Comparison of ENCODE assay signal across 15 mouse cellular contexts in the genomic region with DNA sequence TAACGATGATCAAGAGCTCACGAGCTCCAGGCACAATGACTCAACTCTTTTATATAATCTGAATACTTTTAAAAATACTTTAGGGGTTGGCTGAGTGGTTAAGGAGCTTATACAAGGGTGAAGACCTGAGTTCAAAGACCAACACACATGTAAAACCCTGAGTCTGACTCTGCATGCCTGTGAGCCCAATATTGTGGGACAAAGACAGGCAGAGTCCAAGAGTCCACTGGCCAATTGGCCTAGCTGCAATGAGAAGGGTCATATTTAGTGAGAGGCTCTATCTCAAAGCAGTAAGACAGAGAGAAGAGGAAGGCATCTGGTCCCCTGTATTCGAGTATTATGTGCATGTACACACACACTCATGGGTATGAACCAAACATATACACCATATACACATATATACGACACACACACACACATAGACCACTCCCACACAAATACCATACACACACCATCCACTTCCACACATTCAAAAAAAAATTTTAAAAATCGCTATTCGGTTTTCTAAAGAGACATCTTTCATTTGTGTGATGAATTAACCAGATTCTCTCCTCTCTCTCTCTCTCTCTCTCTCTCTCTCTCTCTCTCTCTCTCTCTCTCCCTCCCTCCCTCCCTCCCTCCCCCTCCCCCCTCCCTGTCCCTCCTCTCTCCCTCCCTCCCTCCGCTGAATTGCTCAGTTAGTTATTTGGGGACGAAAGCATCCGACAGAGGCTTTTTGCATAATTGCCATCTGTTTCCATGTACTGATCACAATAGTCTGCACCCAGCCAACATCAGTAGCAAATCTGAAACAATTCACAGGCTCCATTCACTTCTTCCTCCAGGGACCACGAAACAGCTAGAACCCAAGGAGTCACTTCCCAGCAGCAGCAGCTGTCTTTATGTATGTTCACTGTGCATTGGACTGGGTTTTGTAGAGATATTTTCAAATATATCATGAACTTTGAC. TPM values are rescaled to one million over a fixed set of nuclear protein-coding genes. Genes with fewer than 3 reads are reported as not detected.
DNase-seq lines count a peak whose midpoint lies in the region; ATAC-seq and TF ChIP-seq lines count a peak whose summit lies in the region.
"Had no signal": no experiment of that assay in that cellular context is flagged by ENCODE, and none has a peak within 500 bp of the region (broad histone marks: within the 10 kb centered on the region; RNA-seq: fewer than 3 reads in every experiment).

No protein-coding gene starts in this region.

- no peak overlapping the region for H3K27ac ChIP-seq in intestine, postnatal 0 days (ENCODE audit: low read depth, low read length)
- H3K27ac ChIP-seq in intestine, embryonic 15.5 days: no peak overlapping the region
- H3K27ac ChIP-seq in left cerebral cortex, adult 2 months: peak overlapping the region; percentile 54; the same call in 1 of the 2 replicates
- H3K27ac ChIP-seq in forebrain, embryonic 16.5 days (ENCODE audit: low read length): 0 out of 2 replicates have a peak overlapping the region, but pooled peaks have one; percentile 53
- H3K27ac ChIP-seq in midbrain, embryonic 15.5 days: no peak overlapping the region
- H3K27ac ChIP-seq: gastrocnemius, adult 2 months had no signal

- H3K27me3 ChIP-seq in intestine, postnatal 0 days (replicated peaks; ENCODE audit: control insufficient read depth, insufficient read depth, low read length): no peaks in the 10 kb centered on the region
- H3K27me3 ChIP-seq in intestine, embryonic 15.5 days (replicated peaks): no peaks in the 10 kb centered on the region
- H3K27me3 ChIP-seq in forebrain, embryonic 16.5 days (replicated peaks; ENCODE audit: control insufficient read depth, insufficient read depth, low read length): no peaks in the 10 kb centered on the region
- 0 out of 2 replicates have a peak, but pooled peaks cover 5% of the 10 kb centered on the region for H3K27me3 ChIP-seq in midbrain, embryonic 15.5 days (replicated peaks)

- DNase-seq in left cerebral cortex, adult 2 months (ENCODE audit: extremely low spot score in 1 of 2, low spot score in 2 of 2): no peak
- DNase-seq in left cerebral cortex, adult 11 months (ENCODE audit: low spot score): no peak
- no peak for DNase-seq in natural killer cell, adult 2 months (ENCODE audit: low spot score in 2 of 2)
- DNase-seq in urinary bladder, adult 18-20 months (ENCODE audit: low spot score in 2 of 2): no peak
- DNase-seq: cerebellum, adult 18-20 months; gastrocnemius, adult 2 months; lung, postnatal 10 days; spleen, adult 18-20 months had no signal

- no peak overlapping the region for H3K4me3 ChIP-seq in intestine, postnatal 0 days (ENCODE audit: low read depth, low read length)
- H3K4me3 ChIP-seq in intestine, embryonic 15.5 days (replicated peaks): no peak overlapping the region
- H3K4me3 ChIP-seq in left cerebral cortex, adult 2 months: no peak overlapping the region
- H3K4me3 ChIP-seq in forebrain, embryonic 16.5 days (replicated peaks; ENCODE audit: low read length): no peak overlapping the region
- H3K4me3 ChIP-seq in midbrain, embryonic 15.5 days: no peak overlapping the region
- H3K4me3 ChIP-seq: gastrocnemius, adult 2 months had no signal

- H3K9me3 ChIP-seq in intestine, postnatal 0 days (ENCODE audit: control insufficient read depth): no peaks in the 10 kb centered on the region
- no peaks in the 10 kb centered on the region for H3K9me3 ChIP-seq in intestine, embryonic 15.5 days
- no peaks in the 10 kb centered on the region for H3K9me3 ChIP-seq in forebrain, embryonic 16.5 days (ENCODE audit: control insufficient read depth, low read length)
- no peaks in the 10 kb centered on the region for H3K9me3 ChIP-seq in midbrain, embryonic 15.5 days

- no peak overlapping the region for H3K9ac ChIP-seq in intestine, postnatal 0 days (ENCODE audit: low read depth, low read length)
- H3K9ac ChIP-seq in intestine, embryonic 15.5 days: no peak overlapping the region
- no peak overlapping the region for H3K9ac ChIP-seq in forebrain, embryonic 16.5 days (replicated peaks; ENCODE audit: low read depth, low read length)
- no peak overlapping the region for H3K9ac ChIP-seq in midbrain, embryonic 15.5 days

- H3K36me3 ChIP-seq in intestine, postnatal 0 days (ENCODE audit: control insufficient read depth, insufficient read depth): no peaks in the 10 kb centered on the region
- H3K36me3 ChIP-seq in intestine, embryonic 15.5 days: no peaks in the 10 kb centered on the region
- H3K36me3 ChIP-seq in forebrain, embryonic 16.5 days (ENCODE audit: control insufficient read depth, insufficient read depth): no peaks in the 10 kb centered on the region
- H3K36me3 ChIP-seq in midbrain, embryonic 15.5 days (replicated peaks): no peaks in the 10 kb centered on the region

- intact Hi-C loops in left cerebral cortex, adult 2 months (cut with DNase I): no loop called here

- H3K4me2 ChIP-seq in intestine, postnatal 0 days (replicated peaks; ENCODE audit: low read depth): no peak overlapping the region
- no peak overlapping the region for H3K4me2 ChIP-seq in intestine, embryonic 15.5 days (replicated peaks)
- no peak overlapping the region for H3K4me2 ChIP-seq in forebrain, embryonic 16.5 days (ENCODE audit: low read length)
- no peak overlapping the region for H3K4me2 ChIP-seq in midbrain, embryonic 15.5 days
- H3K4me2 ChIP-seq: liver, embryonic 11.5 days had no signal

- 73% methylated on average over 10 of the region's 10 CpGs for WGBS in intestine, postnatal 0 days
- 77% methylated on average over 10 of the region's 10 CpGs for WGBS in intestine, embryonic 15.5 days
- 50% methylated on average over 10 of the region's 10 CpGs for WGBS in forebrain, embryonic 16.5 days
- WGBS in midbrain, embryonic 15.5 days: 57% methylated on average over 10 of the region's 10 CpGs

- TF ChIP-seq CTCF in intestine, postnatal 0 days (IDR thresholded peaks at IDR 0.05; ENCODE audit: low read depth): no peak
- TF ChIP-seq CTCF in left cerebral cortex, adult 2 months (IDR thresholded peaks at IDR 0.05): no peak

- 0 out of 2 replicates have a peak, but pooled peaks have one; percentile 7 for ATAC-seq in intestine, postnatal 0 days
- ATAC-seq in intestine, embryonic 15.5 days: no peak
- ATAC-seq in forebrain, embryonic 16.5 days: peak; percentile 84
- ATAC-seq in midbrain, embryonic 15.5 days (replicated peaks): peak; percentile 49; the same call in 1 of the 2 replicates
- ATAC-seq: activated CD4-positive, CD25-positive, alpha-beta regulatory T cell, adult 4 months had no signal

- H3K4me1 ChIP-seq in intestine, postnatal 0 days (replicated peaks; ENCODE audit: control insufficient read depth, insufficient read depth, low read length): no peaks in the 10 kb centered on the region
- H3K4me1 ChIP-seq in intestine, embryonic 15.5 days (replicated peaks): 0 out of 2 replicates have a peak, but pooled peaks cover 12% of the 10 kb centered on the region
- H3K4me1 ChIP-seq in forebrain, embryonic 16.5 days (replicated peaks; ENCODE audit: control insufficient read depth, insufficient read depth, low read length): peaks cover 6% of the 10 kb centered on the region
- H3K4me1 ChIP-seq in midbrain, embryonic 15.5 days: no peaks in the 10 kb centered on the region

RNA-seq across cellular contexts. Expression of a gene that starts 7.4 kb away (rescaled TPM):
- polyA plus RNA-seq in intestine, postnatal 0 days (2015; fragmentation: Nextera tagmentation; extraction: Ambion mirVana): 222 and 243 TPM in 2 replicates
- 171 and 172 TPM in 2 replicates for polyA plus RNA-seq in intestine, embryonic 15.5 days (2015; fragmentation: Nextera tagmentation; extraction: Ambion mirVana)
- total RNA-seq in left cerebral cortex, adult 2 months (2021): 1 to 10 TPM; 2.8 to 3.2 TPM
- 4.0 and 4.1 TPM in 2 replicates for polyA plus RNA-seq in forebrain, embryonic 16.5 days (2015; fragmentation: Nextera tagmentation; extraction: Ambion mirVana)
- polyA plus RNA-seq in midbrain, embryonic 15.5 days (2015; fragmentation: Nextera tagmentation; extraction: Ambion mirVana): 7.8 and 12.3 TPM in 2 replicates
- total RNA-seq: hematopoietic stem cell, adult 5-6 weeks had no signal
- polyA plus RNA-seq: activated CD4-positive, CD25-positive, alpha-beta regulatory T cell, adult 4 months had no signal

RNA-seq across cellular contexts. Expression of a gene that starts 51.5 kb away (rescaled TPM):
- polyA plus RNA-seq in intestine, postnatal 0 days (2015; fragmentation: Nextera tagmentation; extraction: Ambion mirVana): 17.9 and 20.4 TPM in 2 replicates
- 23.1 and 25.5 TPM in 2 replicates for polyA plus RNA-seq in intestine, embryonic 15.5 days (2015; fragmentation: Nextera tagmentation; extraction: Ambion mirVana)
- 10 to 100 TPM; 75.4 to 78.2 TPM for total RNA-seq in left cerebral cortex, adult 2 months (2021)
- 36.3 and 39.8 TPM in 2 replicates for polyA plus RNA-seq in forebrain, embryonic 16.5 days (2015; fragmentation: Nextera tagmentation; extraction: Ambion mirVana)
- polyA plus RNA-seq in midbrain, embryonic 15.5 days (2015; fragmentation: Nextera tagmentation; extraction: Ambion mirVana): 40.0 and 41.0 TPM in 2 replicates

RNA-seq across cellular contexts. Expression of a gene that starts 51.6 kb away (rescaled TPM):
- 60.6 and 64.8 TPM in 2 replicates for polyA plus RNA-seq in intestine, postnatal 0 days (2015; fragmentation: Nextera tagmentation; extraction: Ambion mirVana)
- polyA plus RNA-seq in intestine, embryonic 15.5 days (2015; fragmentation: Nextera tagmentation; extraction: Ambion mirVana): 177 and 205 TPM in 2 replicates
- 100 to 1,000 TPM; 131 to 132 TPM for total RNA-seq in left cerebral cortex, adult 2 months (2021)
- 297 and 302 TPM in 2 replicates for polyA plus RNA-seq in forebrain, embryonic 16.5 days (2015; fragmentation: Nextera tagmentation; extraction: Ambion mirVana)
- polyA plus RNA-seq in midbrain, embryonic 15.5 days (2015; fragmentation: Nextera tagmentation; extraction: Ambion mirVana): 227 and 232 TPM in 2 replicates

Comparison
In these comparisons a context has a peak if more than half of its experiments do, and no peak if none do; other contexts are left out.
1. H3K27ac ChIP-seq: peak in left cerebral cortex, adult 2 months (single experiment) and forebrain, embryonic 16.5 days (single experiment); none in intestine, postnatal 0 days (single experiment), intestine, embryonic 15.5 days (single experiment) and midbrain, embryonic 15.5 days (single experiment).
2. RNA of a gene that starts 7.4 kb away (polyA plus RNA-seq): 222 to 243 TPM in intestine, postnatal 0 days and 171 to 172 TPM in intestine, embryonic 15.5 days; 7.8 to 12.3 TPM in midbrain, embryonic 15.5 days and 4.0 to 4.1 TPM in forebrain, embryonic 16.5 days; every median in the first group is over 10 times any median in the second.